Mouse (Mus musculus): ENCODE data around the gene Efcc1.
"Not testable (repeated sequence)": the region's sequence is repeated elsewhere in the genome, so short reads cannot be mapped to it uniquely, and the experiment has no call there.

Efcc1 gene

GRCm38 (mm10) chr6:87744632-87745031 is 14.0 kb downstream of the Efcc1 start:
- no peak for DNase-seq

DNA sequence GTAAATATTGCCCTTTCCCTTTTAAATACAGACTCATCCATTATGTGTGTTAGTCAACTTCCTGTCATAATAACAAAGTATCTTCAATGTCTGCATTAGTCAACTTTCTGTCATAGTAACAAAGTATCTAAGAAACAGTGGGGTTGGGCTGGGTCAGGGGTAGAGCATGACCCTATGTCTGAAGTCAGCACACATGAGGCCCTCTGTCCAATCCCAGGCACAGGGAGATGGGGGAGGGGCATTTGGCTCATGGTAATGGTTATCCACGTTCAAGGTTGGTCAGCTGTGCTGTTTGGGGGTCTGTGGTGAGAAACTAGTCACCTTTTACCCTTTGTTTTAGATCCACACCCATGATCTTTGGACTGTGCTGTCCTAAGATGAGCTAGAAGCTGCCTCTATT is 14.6 kb downstream of the Efcc1 start:
- no peak for DNase-seq

DNA sequence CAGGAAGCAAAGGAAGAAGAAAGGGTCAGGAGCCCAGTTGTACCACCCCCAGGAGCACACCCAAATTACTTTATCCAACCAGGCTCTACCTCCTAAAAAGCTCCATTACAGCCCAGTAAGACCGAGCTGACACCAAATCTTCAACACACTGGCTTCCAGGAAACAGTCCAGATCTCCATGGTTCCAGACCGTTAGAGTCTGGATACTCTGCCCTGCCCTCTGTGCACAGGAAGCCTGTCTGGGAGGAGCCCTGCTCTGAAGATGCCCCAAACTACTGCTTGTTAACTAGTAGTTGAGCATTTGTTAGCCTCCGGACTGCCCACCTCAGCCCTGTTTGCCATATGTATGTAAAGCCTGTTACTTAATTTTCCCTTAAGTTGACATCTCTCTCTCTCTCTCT is 15.4 kb downstream of the Efcc1 start:
- DNase-seq = no peak

DNA sequence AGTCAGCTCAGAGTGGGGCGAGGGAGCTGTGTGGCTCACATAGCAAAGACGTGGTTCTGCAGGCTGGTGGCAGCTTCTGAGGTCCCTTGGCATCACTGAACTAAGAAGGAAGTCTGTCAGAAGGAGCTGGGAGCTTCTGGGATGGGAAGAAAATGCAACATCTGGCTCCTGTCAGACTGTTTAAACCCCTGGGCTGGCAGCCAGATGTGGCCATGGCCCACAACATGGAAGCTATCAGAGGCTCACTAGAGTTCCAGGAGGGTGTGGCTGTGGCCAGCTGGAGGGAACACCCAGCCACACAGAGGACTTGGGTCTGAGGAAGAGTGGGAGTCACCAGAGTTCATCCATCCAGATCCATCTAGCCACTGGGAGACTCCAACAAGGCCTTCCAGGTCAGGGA is 16.2 kb downstream of the Efcc1 start:
- DNase-seq = no peak

DNA sequence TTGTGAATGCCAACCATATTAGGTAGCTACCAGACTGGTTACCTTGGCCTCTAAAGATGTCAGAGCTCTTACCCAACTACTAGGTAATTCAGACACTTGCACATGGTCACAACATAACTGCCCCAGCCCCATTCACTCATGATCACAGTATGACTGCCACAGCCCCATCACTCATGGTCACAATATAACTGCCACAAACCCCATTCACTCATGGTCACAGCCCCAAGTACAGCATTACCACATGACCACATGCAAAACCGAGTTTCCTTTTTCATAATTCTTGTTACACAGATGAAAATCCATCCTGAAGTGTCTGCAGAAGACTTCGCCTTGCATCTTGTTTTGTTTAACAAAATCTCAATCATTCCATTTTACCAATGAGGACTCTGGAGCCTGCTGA is 17.4 kb downstream of the Efcc1 start:
- no peak for DNase-seq

- DNase-seq = no peak
These were observed 17.9 kb downstream of the Efcc1 start for GRCm38 (mm10) chr6:87748531-87748930.

DNA sequence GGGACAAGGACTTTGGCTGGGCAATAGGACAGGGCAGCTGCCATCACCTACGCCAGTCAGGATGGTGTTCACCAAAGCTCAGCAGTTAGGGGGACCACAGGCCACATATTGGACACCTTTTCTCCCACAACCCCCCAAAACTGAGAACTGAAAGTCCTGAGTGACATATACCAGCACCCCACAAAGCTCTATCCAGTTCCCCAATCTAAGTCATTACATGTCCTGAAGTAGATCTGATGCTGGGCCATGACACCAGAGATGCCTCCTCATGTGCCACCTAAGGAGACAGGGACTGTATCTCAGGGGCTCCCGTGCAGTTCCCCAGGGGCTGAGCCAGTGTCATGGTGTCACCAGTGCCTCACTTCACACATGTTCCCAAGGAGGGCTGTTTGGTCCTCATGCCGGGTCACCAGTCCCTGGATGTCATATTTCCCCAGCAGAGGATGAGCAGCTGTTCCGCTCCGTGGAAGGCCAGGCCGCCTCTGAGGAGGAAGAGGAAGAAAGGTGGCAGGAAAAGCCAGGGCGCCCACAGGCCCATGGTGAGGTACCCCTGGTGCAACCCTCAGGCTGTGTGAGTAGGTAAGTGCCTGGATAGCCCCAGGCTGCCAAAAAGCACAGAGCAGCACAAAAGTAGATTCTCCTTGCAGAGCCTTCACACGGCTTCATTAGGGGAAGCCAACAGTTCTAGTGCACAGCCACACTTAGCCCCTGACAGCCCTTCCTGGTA is 19.7 kb downstream of the Efcc1 start:
- no peak for DNase-seq

DNA sequence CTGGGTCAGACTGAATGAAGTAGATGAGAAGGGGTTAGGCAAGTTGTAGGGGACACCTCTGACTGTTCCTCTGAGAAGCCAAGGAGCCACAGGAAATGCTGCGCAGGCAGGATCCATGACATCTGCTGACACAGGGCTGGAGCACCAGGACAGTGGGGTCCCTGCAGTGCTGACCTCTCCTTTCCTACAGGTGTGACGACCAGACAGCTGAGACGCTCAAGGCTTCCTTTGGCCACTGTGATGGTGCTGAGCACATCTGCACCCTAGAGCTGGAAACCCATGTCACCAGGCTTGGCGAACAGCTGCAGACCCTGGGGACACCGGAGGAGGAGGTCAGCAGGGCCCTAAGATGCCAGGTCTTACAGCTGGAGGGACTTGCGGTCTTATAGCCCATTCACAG is 20.9 kb downstream of the Efcc1 start:
- DNase-seq = no peak

DNA sequence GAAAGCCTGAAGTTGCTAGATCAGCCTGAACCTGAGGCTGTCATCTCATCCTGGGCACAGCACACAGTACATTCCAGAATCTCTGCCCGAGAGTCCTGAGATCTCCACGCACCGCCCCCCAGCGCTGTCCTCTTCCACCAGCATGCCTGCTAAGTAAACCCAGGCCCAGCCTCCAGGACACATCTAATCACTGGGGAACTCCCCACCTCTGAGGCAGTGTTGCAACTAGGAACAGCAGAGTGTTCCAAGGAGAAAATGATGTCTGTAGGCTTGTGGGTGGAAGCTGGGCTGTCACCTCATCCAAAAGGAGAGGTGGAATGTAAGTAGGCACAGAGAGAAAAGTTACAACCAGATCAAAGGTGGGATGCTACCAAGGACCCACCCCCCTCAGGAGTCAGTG is 24.5 kb downstream of the Efcc1 start:
- no peak for DNase-seq

GRCm38 (mm10) chr6:87756896-87757295 is 26.2 kb downstream of the Efcc1 start:
- no peak for DNase-seq

DNA sequence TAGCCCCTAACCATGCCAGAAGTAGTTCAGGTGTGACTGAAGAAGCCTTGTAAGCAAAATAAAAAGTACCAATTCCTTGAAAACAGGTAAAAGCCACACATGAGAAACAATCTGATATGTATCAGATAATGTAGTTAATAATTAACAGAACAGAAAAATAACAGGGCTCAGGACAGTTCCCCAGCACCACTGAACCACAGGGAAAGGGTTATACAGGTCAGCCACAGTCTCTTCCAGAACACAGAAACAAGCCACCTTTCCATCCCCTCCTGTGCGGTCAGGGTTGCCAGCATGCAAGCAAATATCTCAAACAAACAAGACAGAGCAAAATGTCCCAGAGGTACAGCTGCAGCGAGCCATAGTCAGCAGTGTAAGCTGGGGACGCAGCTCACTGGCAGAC is 28.7 kb downstream of the Efcc1 start:
- no peak for DNase-seq

GRCm38 (mm10) chr6:87759850-87760249 is 29.2 kb downstream of the Efcc1 start:
- DNase-seq = no peak

GRCm38 (mm10) chr6:87762161-87762560 is 31.5 kb downstream of the Efcc1 start:
- no peak for DNase-seq

GRCm38 (mm10) chr6:87763376-87764280 is 33.0 kb downstream of the Efcc1 start:
- no peak for DNase-seq

DNA sequence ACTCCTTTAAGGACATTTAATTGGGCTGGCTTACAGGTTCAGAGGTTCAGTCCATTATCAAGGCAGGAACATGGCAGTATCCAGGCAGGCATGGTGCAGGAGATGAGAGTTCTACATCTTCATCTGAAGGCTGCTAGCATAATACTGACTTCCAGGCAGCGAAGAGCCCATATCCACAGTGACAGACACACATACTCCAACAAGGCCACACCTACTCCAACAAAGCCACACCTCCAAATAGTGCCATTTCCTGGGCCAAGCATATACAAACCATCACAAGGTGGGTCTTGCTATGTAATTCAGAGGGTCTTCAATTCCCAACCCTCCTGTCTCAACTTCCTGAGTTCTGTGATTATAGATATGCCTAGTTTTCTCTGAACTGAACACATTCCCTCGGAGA is 33.6 kb downstream of the Efcc1 start:
- DNase-seq = not testable (repeated sequence)

DNA sequence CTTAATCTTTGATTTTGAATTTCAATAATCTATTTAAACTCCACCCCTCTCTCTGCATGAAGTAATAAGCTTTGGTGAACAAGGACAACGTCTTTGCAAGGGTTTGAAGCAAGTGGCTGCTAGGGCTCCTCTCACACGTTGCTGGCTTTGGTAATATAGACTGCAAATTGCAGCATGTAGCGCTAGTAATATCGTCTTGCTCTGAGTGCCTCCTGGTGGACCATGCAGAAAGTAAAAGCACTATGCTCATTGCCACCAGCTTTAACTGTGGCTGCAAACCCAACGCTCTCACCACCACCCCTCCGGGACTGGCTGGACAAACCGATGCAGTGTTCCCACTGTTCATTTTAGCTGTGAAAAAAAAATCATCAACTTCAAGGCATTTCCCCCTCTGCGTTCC is 40.0 kb downstream of the Efcc1 start:
- DNase-seq = no peak

DNA sequence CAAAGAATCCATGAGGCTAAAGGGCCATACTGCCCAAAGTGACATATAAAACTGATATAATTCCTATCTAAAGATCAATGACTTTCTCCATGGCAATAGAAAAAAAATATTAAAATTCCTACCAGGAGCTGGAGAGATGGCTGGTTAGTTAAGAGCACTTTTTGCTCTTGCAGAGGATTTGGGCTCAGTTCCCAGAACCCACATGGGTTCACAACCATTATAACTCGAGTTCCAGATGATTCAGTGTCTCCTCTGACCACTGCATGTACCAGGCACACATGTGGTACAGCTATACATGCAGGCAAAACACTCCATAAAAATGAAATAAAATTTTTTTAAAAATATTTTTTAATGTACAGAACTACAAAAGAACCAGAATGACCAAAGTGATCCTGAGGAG is 43.8 kb downstream of the Efcc1 start:
- no peak for DNase-seq

DNA sequence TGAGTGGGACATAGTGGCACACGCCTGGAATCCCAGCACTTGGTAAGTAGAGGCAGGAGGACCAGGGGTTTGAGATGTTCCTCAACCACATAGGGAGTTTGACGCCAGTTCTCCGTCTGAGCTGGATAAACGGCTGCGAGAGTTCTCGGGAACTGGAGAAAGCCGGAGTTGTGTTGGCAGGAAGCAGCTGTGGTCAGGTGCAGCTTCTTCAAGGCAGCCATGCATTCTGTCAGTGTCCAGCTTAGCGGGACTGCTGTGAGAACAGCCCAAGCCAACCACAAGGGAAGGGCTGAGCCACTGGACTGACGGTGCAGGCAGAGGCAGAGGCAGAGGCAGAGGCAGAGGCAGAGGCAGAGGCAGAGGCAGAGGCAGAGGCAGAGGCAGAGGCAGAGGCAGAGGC is 44.2 kb downstream of the Efcc1 start:
- no peak for DNase-seq

GRCm38 (mm10) chr6:87775588-87776245 is 45.0 kb downstream of the Efcc1 start:
- no peak for DNase-seq

DNA sequence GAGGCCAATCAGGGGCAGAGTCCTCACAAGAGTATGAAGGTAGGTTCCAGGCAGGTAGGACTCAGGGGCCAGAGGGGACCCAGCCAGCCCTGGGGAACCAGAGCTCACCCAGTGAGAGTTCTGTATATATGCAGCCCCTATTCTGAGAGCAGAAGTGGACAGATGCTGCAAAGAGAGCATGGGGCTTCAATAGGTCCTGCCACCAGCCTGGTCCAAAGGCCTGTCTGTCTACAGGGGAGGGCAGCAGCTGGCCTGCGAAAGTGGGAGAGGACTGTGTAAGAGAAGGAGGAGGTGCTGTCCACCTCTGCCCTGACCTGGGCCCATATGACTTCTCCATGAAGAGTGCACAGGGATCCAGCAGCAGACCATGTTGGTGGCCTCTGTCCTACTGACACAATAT is 46.0 kb downstream of the Efcc1 start:
- DNase-seq = no peak

- DNase-seq = no peak
These were observed 47.2 kb downstream of the Efcc1 start, which contains the start of gene Gp9 for GRCm38 (mm10) chr6:87777842-87778241. TSS of gene Gp9 (plus strand) at chr6:87778072.

GRCm38 (mm10) chr6:87778294-87779173 is 47.9 kb downstream of the Efcc1 start:
- no peak for DNase-seq

Measured in cerebellum, postnatal 36 days (tissue).